Mouse (Mus musculus) megakaryocyte, adult 5-6 weeks (primary cell): ENCODE measurements around the gene Stk17b. TPM values are rescaled to one million over a fixed set of nuclear protein-coding genes. Genes with fewer than 3 reads are reported as not detected.

Experiments used
- ATAC-seq: 2 replicates; pipeline ENCODE4 v1.8.0; 2016; ENCODE audit warnings: mild to moderate bottlenecking, inconsistent platforms; ENCODE audit not compliant: poor library complexity, severe bottlenecking
- total RNA-seq, 2 experiments: library from RNA; stranded (forward) in 1 of 2; stranded (reverse) in 1 of 2; fragments of 153-499, 151-499 nt in 1 of 2; fragments of 221-1000, 200-1000 nt in 1 of 2; gene quantifications; 2 replicates each; pipeline versions ENCODE4 v1.2.3 to v1.2.4; 2015 to 2017

Gene Stk17b
- total RNA-seq (2015), result 160 and 166 TPM in 2 replicates
- total RNA-seq (2017), result 131 and 147 TPM in 2 replicates

- peak; percentile 91 for ATAC-seq
Measured at GRCm38 (mm10) chr1:53784721-53785418, at the start of gene Stk17b. Gene Stk17b (minus strand): TSS chr1:53785224.

DNA sequence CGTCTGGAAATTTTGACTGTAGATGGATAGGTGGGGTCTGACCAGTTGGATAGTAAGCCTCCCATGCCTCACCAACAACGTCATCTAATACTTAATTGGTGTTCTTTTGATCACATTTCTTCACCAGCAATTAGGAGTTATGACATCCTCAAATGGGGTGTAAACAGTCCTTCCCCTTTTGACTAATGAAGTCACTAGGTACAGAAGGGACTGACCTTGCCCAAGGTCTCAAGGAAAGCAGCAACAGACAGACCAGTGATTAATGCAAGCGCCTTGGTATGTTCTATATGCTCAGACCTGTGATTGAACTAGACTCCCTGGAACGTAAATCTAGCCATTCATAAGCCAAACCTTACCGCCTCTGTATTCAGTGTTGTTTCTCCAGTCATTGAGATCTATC is 45.3 kb upstream of the Stk17b start:
- ATAC-seq, result peak; percentile 80

DNA sequence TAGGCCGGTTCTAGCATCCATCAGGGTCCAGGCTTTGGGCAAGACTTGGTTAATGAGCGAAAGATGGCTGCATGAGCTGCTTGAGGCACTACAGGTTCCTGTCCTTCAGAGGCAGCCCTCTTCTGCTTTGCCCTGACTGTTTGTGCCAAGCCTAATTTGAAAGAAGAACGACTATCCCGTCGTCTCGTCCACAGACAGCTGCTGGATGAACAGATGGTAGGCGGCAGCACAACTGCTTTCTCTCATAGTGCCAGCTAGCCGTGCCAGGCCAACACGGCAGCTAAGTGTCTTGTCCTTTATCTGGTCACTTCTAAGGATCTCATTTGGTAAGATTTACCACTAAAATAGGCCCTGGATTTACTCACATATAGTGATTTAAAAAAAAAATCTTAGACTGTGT is 44.1 kb upstream of the Stk17b start:
- no peak for ATAC-seq

- ATAC-seq, result peak; percentile 84
Measured at GRCm38 (mm10) chr1:53824446-53825337, 39.7 kb upstream of the Stk17b start.

GRCm38 (mm10) chr1:53823687-53824445 is 38.8 kb upstream of the Stk17b start:
- ATAC-seq, result peak; percentile 87

- no peak for ATAC-seq
Measured at GRCm38 (mm10) chr1:53821983-53822382, 37.0 kb upstream of the Stk17b start.

DNA sequence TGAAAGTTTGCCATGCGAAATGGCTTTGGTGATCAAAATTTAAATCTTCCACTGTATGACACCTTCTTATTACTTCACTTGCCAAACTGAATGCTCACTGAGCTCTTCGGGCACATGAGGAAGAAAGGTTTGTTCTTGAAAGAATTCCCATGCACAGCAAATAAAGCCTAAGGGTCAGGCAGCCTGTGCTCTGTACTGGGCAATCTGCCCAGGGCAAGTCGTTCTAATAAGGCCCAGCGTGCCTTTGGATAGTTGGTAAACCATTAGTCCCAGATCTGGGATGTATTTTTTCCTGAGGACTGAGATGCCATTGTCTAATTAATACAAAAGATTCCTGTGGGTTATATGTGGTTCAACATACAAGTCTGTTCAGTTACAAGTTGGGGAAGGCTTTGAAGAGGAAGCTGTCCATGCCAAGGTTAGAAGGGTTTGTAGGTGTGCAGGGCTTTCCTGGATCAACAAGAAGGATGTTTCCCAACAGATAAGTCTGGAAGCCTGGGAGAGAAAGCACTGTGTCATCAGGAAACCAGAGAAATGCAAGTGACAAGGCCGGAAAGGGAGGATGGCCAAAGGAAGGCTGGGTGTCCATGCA is 35.1 kb upstream of the Stk17b start:
- no peak for ATAC-seq

DNA sequence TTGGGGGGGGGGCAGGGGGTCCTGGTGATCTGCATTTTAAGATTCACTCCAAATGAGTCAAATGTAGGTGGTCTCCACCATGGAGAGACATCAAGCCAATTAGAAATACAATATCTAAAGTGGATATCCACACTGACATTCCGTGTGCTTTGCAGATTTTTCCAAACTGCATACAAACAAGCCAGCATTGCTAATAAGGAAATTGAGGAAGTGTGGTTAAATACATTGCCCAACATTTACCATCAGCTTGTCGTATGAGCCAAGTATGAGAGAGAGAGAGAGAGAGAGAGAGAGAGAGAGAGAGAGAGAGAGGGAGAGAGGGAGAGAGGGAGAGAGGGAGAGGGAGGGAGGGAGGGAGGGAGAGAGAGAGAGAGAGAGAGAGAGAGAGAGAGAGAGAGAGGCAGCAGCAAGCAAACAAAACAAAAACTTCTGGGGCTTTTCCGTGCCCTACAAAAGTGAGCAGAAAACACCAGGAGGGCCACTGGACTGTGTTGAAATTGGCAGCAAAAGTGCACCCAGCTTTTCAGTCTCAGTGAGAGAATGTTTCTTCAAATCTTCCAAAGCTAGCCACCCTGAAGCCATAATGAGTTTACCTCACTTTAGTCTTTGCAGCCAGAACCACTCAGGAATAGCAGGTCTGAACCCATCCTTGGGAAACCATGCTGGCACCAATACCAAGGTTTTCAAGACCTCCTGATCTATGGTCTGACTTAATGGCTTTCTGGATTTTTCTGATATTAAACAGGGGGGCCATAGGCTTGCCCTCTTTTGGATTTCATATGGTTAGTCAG is 33.2 kb upstream of the Stk17b start:
- ATAC-seq, result peak; percentile 89

DNA sequence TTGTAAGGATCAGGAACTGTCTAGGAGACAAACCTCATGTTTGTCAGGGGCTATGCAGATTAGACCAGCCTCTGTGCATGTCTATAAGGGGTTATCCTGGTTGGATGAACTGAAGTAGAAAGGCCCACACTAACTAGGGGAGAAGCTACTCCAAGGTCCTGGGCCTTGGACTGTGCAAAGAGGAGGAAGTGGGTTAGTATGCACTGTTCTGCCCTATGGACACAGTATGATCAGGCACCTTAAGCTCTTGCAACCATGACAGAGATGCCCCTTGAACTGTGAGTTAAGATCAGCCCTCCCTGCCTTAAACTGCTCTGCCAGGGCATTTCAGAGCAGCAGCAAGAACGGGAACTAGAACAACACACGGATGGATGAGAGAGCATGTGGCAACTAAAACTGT is 31.3 kb upstream of the Stk17b start:
- peak; percentile 59 for ATAC-seq

DNA sequence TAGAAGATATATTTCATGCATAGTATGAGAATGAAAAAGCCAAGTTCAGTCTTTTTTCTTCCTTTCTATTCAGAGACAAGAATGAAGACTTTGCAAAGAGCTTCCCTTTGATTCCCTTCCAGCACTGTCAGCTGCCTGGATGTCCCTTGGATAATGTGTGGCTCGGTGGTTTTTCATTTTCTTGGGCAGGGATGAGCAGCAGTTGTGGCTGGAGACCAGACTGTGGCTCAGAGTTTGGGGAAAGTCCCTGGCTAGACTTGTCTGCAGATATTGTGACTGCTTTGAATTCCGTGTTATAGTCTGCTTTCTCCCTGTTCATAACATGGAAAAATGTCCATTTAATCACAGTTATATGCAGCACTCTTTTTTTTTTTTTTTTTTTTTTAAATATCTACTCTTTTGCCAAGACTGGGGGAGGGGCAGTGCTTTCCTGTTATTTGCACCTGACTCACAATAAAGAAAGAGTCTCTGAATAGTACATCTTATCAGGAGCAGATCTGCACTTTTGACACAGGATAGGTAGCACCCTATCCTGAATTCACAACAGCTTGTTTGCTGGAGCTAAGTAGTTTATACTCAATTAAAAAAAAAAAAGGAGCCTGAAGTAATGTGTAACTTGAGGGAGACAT is 29.2 kb upstream of the Stk17b start:
- no peak for ATAC-seq

DNA sequence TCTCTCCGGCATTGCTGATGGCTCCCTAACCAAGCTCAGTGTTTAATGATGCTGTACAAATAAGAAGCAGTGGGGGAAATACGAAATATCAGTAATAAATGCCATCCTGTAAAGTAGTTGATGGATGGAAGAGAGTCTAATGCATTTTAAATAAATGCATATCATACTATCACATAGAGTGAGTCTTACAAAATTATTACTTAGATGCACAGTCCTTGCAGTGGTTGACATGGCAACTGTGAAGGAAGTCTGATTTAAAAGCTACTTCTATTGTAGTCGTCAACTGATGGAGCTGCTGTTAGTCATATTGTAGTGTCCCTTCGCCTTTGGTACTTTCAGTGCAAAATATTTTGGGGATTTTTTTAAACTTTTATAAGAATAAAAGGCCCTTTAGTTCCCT is 26.9 kb upstream of the Stk17b start:
- no peak for ATAC-seq

- no peak for ATAC-seq
Measured at GRCm38 (mm10) chr1:53808229-53808628, 23.2 kb upstream of the Stk17b start.

GRCm38 (mm10) chr1:53797811-53798210 is 12.8 kb upstream of the Stk17b start:
- ATAC-seq, result no peak

- no peak for ATAC-seq
Measured at GRCm38 (mm10) chr1:53797074-53797473, 12.1 kb upstream of the Stk17b start.

- no peak for ATAC-seq
Measured at GRCm38 (mm10) chr1:53796271-53796670, 11.2 kb upstream of the Stk17b start.

DNA sequence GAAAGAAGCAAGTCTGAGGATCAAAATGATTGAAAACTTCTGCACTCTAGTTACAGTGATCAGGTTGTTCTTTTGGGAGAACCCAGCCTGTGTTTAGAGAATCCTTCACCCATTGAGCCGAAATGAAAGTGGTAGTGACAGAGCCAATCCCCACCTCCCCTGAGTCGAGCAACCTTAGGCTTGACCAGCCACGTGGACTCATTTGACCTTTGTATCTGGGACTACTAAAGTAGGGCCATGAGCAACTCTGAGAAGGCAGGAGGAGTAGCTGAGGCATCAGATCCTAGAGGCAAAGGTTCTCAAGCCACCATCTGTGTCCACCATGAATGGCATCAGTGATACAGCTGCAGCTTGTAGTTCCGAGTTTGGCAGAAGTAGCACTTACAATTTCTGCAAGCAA is 10.6 kb upstream of the Stk17b start:
- ATAC-seq, result no peak

GRCm38 (mm10) chr1:53795081-53795480 is 10.1 kb upstream of the Stk17b start:
- ATAC-seq, result no peak

GRCm38 (mm10) chr1:53794279-53794678 is 9.3 kb upstream of the Stk17b start:
- no peak for ATAC-seq

- peak; percentile 90 for ATAC-seq
Measured at GRCm38 (mm10) chr1:53791343-53791742, 6.3 kb upstream of the Stk17b start.

DNA sequence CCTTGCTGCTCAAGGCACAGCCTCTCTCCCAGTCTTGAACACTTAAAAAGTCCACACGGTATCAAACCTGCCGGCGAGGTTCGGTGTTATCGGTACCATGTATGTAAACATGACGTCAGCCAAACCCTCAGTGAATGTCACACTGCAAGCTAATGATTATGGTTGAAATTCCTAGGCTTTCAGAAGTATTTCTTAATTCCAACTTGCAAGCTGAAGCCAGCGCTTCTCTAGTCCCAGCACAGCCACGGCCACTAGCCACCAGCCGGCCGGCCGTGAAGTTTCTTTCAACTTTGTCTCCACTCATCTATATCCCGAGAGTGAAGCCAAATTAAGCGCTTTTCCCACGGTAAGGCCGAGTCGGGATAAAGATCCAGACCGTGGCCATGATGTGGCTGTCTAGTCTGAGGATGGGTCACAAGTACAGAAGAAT is 718 bp downstream of the Stk17b start:
- peak; percentile 37 for ATAC-seq
